Mouse (Mus musculus) urinary bladder, postnatal 10 days (tissue): ENCODE measurements around the gene Tmem81.
A peak's percentile ranks its signal among the peaks of the same experiment; 100 is the strongest.
"Not testable (repeated sequence)": the region's sequence is repeated elsewhere in the genome, so short reads cannot be mapped to it uniquely, and the experiment has no call there.

Experiments
- DNase-seq: peaks from one replicate; pipeline ENCODE4 v3.0.0; 2022; ENCODE audit warnings: low spot score

Gene Tmem81

GRCm38 (mm10) chr1:132506058-132506457 lies at the start of gene Tmem81:
Gene Tmem81 (plus strand): TSS chr1:132506230.
- no peak for DNase-seq

- no peak for DNase-seq
Measured at GRCm38 (mm10) chr1:132464651-132465050, 41.4 kb upstream of the Tmem81 start.

GRCm38 (mm10) chr1:132468926-132469325 lies 37.1 kb upstream of the Tmem81 start:
- DNase-seq: no peak

- DNase-seq: no peak
Measured at GRCm38 (mm10) chr1:132469519-132469918, 36.5 kb upstream of the Tmem81 start.

- not testable (repeated sequence) for DNase-seq
Measured at GRCm38 (mm10) chr1:132470031-132470430, 36.0 kb upstream of the Tmem81 start.

GRCm38 (mm10) chr1:132471032-132471431 lies 35.0 kb upstream of the Tmem81 start:
- no peak for DNase-seq

- DNase-seq: no peak
Measured at GRCm38 (mm10) chr1:132471499-132471898, 34.5 kb upstream of the Tmem81 start.

- no peak for DNase-seq
Measured at GRCm38 (mm10) chr1:132472537-132472936, 33.5 kb upstream of the Tmem81 start.

- no peak for DNase-seq
Measured at GRCm38 (mm10) chr1:132474496-132474895, 31.5 kb upstream of the Tmem81 start.

- no peak for DNase-seq
Measured at GRCm38 (mm10) chr1:132476575-132476927, 29.5 kb upstream of the Tmem81 start.

- DNase-seq: peak; percentile 46
Measured at GRCm38 (mm10) chr1:132476928-132477691, 28.9 kb upstream of the Tmem81 start, which contains the start of gene Rbbp5. Gene Rbbp5 (plus strand): TSS chr1:132477365.

GRCm38 (mm10) chr1:132479438-132479837 lies 26.6 kb upstream of the Tmem81 start:
- no peak for DNase-seq

- no peak for DNase-seq
Measured at GRCm38 (mm10) chr1:132481619-132482018, 24.4 kb upstream of the Tmem81 start.

- no peak for DNase-seq
Measured at GRCm38 (mm10) chr1:132483234-132483633, 22.8 kb upstream of the Tmem81 start.

GRCm38 (mm10) chr1:132483759-132484158 lies 22.3 kb upstream of the Tmem81 start:
- no peak for DNase-seq

GRCm38 (mm10) chr1:132500535-132500934 lies 5.5 kb upstream of the Tmem81 start:
- no peak for DNase-seq

GRCm38 (mm10) chr1:132505155-132505554 lies 875 bp upstream of the Tmem81 start:
- no peak for DNase-seq

GRCm38 (mm10) chr1:132506656-132507055 lies 626 bp downstream of the Tmem81 start:
- DNase-seq: no peak

- no peak for DNase-seq
Measured at GRCm38 (mm10) chr1:132509771-132510170, 3.7 kb downstream of the Tmem81 start.

GRCm38 (mm10) chr1:132511521-132511920 lies 5.5 kb downstream of the Tmem81 start:
- DNase-seq: no peak

- DNase-seq: no peak
Measured at GRCm38 (mm10) chr1:132512106-132512505, 6.1 kb downstream of the Tmem81 start.

GRCm38 (mm10) chr1:132515339-132515738 lies 9.3 kb downstream of the Tmem81 start:
- DNase-seq: no peak

- no peak for DNase-seq
Measured at GRCm38 (mm10) chr1:132516776-132517175, 10.7 kb downstream of the Tmem81 start.

GRCm38 (mm10) chr1:132518621-132519020 lies 12.6 kb downstream of the Tmem81 start:
- DNase-seq: no peak
